Mouse (Mus musculus): ENCODE results near the gene Tubb1.

Tubb1 gene

GRCm38 (mm10) chr2:174450353-174450752, at the start of gene Tubb1:
Gene Tubb1 (plus strand): TSS chr2:174450695.
- DNase-seq (ENCODE audit: extremely low spot score, low spot score), result no peak

- no peak for DNase-seq (ENCODE audit: extremely low spot score, low spot score)
Measured at GRCm38 (mm10) chr2:174410222-174410621, 40.3 kb upstream of the Tubb1 start.

GRCm38 (mm10) chr2:174413127-174413526, 37.4 kb upstream of the Tubb1 start:
- DNase-seq (ENCODE audit: extremely low spot score, low spot score), result no peak

GRCm38 (mm10) chr2:174415001-174415730, 35.3 kb upstream of the Tubb1 start:
- DNase-seq (ENCODE audit: extremely low spot score, low spot score), result no peak

GRCm38 (mm10) chr2:174415731-174416310, 34.7 kb upstream of the Tubb1 start, which contains the start of gene Nelfcd:
Gene Nelfcd (plus strand): TSS chr2:174415804.
- peak; percentile 98 for DNase-seq (ENCODE audit: extremely low spot score, low spot score)

GRCm38 (mm10) chr2:174421107-174421506, 29.4 kb upstream of the Tubb1 start:
- no peak for DNase-seq (ENCODE audit: extremely low spot score, low spot score)

GRCm38 (mm10) chr2:174424301-174425085, 26.0 kb upstream of the Tubb1 start:
- DNase-seq (ENCODE audit: extremely low spot score, low spot score), result no peak

GRCm38 (mm10) chr2:174426856-174427255, 23.6 kb upstream of the Tubb1 start:
- DNase-seq (ENCODE audit: extremely low spot score, low spot score), result no peak

- DNase-seq (ENCODE audit: extremely low spot score, low spot score), result no peak
Measured at GRCm38 (mm10) chr2:174428076-174428835, 22.2 kb upstream of the Tubb1 start.

GRCm38 (mm10) chr2:174428996-174429591, 21.4 kb upstream of the Tubb1 start:
- DNase-seq (ENCODE audit: extremely low spot score, low spot score), result no peak

GRCm38 (mm10) chr2:174434943-174435342, 15.6 kb upstream of the Tubb1 start:
- no peak for DNase-seq (ENCODE audit: extremely low spot score, low spot score)

- no peak for DNase-seq (ENCODE audit: extremely low spot score, low spot score)
Measured at GRCm38 (mm10) chr2:174436076-174436701, 14.3 kb upstream of the Tubb1 start.

GRCm38 (mm10) chr2:174436916-174437696, 13.4 kb upstream of the Tubb1 start:
- no peak for DNase-seq (ENCODE audit: extremely low spot score, low spot score)

- DNase-seq (ENCODE audit: extremely low spot score, low spot score), result no peak
Measured at GRCm38 (mm10) chr2:174437697-174437982, 12.9 kb upstream of the Tubb1 start.

GRCm38 (mm10) chr2:174438181-174438580, 12.3 kb upstream of the Tubb1 start:
- DNase-seq (ENCODE audit: extremely low spot score, low spot score), result no peak

- peak; percentile 78 for DNase-seq (ENCODE audit: extremely low spot score, low spot score)
Measured at GRCm38 (mm10) chr2:174438737-174439449, 11.6 kb upstream of the Tubb1 start, which contains the start of gene Ctsz. Gene Ctsz (minus strand): TSS chr2:174439039.

GRCm38 (mm10) chr2:174439450-174439838, 11.1 kb upstream of the Tubb1 start:
- DNase-seq (ENCODE audit: extremely low spot score, low spot score), result no peak

GRCm38 (mm10) chr2:174439961-174440360, 10.5 kb upstream of the Tubb1 start:
- no peak for DNase-seq (ENCODE audit: extremely low spot score, low spot score)

- DNase-seq (ENCODE audit: extremely low spot score, low spot score), result no peak
Measured at GRCm38 (mm10) chr2:174441898-174442297, 8.6 kb upstream of the Tubb1 start.
